Mouse (Mus musculus): ENCODE results near the gene Ciao1.
"Not testable (repeated sequence)": the region's sequence is repeated elsewhere in the genome, so short reads cannot be mapped to it uniquely, and the experiment has no call there.

Ciao1 gene

DNA sequence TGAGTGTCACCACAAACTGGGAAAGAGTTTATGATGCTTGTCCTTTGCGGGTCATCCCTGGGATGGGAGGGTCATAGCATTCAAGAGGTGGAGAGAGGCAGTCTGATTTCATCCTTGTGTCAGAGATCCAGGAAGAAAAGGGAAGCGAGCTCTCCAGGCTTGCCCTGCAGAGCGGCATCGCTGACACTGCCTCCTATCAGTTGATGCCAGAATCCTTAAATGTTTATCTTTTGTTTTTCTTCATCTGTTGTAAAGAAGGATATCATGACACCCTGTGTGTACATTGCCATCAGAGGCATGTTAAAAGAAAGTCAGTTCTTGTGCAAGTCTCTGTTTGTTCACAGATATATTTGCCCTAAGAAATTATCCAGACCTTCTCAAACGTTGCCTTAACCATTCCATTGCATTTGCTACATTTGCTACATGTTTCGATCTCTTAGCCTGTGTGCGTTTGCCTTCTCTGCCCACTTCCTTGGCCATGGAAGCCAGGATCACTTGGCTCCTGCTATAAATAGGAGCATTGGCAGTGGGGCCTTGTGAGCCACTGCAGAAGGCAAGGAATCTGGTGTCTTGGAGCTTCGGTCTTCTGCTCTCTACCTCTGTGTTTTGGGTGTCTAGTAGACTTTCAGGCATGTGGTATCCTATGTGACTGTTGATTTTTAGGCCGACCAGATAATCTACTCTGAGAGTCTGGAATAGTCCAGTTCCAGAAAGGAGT is 2.8 kb upstream of the Ciao1 start:
- peak; percentile 43 for DNase-seq (ENCODE audit: extremely low read depth, low read depth)

DNA sequence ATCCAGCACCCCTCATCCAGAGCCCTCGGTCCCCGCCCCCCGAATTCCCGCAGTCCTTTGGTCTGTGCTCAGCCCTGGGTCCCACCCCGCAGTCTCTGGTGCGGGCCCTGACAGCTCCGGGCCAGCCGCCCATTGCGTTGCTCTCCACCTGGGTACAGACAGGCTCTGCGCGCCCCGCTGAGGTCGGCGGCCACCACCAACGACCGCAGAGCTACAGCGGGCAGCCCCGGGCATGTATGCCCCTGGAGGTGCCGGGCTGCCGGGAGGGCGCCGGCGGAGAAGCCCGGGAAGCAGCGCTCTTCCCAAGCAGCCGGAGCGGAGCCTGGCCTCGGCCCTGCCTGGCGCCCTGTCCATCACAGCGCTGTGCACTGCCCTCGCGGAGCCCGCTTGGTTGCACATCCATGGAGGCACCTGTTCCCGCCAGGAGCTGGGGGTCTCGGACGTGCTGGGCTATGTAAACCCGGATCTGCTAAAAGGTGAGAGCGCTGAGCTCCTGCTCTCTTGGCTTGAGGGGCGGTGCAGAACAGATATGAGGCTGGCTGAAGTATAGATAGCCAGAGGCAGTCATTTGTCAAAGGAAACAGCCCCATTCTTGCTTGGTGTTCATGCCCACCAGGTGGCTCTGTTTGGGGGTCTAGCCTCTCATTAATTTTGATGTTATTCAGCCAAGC is 853 bp upstream of the Ciao1 start:
- peak; percentile 37 for DNase-seq (ENCODE audit: extremely low read depth, low read depth)

DNA sequence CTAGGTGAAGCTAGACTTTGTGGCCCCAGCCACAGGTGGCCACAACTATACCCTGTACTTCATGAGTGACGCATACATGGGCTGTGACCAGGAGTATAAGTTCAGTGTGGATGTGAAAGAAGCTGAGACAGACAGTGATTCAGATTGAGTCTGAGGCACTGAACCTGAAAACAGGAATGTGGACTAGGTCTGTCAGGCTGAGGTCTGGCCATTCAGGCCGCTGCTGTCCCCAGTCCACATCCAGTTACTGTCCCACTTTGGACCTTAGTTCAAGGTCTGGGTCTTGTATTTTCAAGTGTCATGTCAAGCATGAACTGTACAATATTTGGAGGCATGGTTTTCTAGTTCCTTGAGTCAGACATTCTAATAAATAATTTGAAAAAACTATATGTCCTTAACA is 7.6 kb downstream of the Ciao1 start:
- no peak for DNase-seq (ENCODE audit: extremely low read depth, low read depth)

DNA sequence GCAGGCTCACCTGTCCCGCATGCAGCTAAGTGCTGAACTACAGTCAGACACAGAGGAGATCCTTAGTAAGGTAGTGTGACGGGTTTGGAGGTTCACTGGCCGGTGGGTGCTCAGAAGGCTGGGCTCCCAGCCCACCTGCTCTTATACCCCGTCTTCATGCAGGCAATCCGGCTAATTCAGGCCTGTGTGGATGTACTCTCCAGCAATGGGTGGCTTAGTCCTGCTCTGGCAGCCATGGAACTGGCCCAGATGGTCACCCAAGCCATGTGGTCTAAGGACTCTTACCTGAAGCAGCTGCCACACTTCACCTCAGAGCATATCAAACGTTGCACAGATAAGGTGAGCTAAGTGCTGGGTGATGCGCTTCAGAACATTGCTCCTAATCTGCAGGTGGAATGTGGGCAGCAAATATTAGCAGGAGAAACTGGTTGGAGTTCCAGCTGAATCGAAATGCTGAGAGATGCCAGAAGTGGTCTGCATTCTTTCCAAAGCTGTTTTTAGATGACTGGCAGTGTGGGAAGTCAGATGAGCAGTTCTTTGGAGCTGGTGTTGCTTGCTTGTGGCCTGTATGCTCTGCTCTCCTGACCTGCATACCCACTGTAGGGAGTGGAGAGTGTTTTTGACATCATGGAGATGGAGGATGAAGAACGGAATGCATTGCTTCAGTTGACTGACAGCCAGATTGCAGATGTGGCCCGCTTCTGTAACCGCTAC is 9.6 kb downstream of the Ciao1 start:
- no peak for DNase-seq (ENCODE audit: extremely low read depth, low read depth)

DNA sequence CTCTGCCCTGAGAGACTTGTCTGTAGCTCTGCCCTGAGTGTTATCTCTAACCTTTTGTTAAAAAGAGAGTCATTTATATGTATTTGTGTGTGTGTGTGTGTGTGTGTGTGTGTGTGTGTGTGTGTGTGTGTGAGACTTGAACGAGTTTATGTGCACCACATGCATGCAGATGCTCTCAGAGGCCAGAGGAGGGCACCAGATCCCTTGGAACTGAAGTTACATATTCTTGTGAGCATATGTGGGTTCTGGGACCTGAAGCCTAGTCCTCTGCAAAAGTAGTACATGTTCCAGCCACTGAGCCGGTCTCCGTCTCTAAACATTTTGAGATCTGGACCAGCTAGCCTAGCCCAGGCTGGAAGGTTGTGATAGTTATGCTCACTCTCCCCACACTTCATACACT is 22.4 kb downstream of the Ciao1 start:
- no peak for DNase-seq (ENCODE audit: extremely low read depth, low read depth)

DNA sequence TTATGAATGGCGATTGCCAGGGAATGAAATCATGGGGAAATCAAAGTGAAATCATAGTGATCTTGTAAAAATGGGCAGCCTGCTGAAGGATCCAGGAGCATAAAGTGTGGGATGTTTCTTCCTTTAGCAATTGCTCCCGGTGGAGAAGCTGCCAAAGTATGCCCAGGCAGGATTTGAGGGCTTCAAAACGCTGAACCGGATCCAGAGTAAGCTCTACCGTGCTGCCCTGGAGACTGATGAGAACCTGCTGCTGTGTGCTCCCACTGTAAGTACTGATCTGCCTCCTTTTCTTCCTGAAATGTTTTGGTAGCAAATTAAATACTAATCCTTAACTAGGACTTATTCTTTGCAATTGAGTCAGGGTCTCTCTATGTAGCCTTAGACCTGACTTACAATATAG is 29.9 kb downstream of the Ciao1 start:
- no peak for DNase-seq (ENCODE audit: extremely low read depth, low read depth)

DNA sequence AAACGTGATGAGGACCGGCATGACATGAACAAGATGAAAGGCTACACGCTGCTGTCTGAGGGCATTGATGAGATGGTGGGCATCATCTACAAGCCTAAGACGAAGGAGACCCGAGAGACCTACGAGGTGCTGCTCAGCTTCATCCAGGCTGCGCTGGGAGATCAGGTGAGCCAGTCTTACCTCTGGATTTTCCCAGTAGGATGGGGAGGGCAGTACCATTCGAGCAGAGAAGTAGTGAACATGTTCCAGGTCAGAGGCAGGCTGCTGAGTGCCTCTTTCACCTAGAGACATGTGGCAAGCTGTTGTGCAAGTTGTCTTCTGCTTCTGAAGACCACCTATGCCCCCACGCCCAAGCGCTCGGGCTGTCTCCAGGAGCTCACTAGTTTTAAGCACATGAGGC is 36.9 kb downstream of the Ciao1 start:
- DNase-seq (ENCODE audit: extremely low read depth, low read depth): no peak

DNA sequence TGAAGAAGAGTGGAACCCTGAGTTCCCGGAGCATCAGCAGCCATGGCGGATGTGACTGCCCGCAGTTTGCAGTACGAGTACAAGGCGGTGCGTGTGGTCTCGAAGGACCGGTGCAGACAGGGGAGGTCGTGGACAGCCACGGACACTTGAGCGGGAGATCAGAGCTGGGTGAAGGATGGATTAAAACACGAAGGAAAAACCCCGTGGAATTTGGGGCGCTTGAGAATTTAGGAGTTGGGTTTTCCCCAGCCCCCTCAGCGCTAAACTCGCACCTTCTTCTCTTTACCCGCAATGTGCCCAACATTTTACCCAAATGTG is 39.2 kb downstream of the Ciao1 start:
- DNase-seq (ENCODE audit: extremely low read depth, low read depth): no peak

DNA sequence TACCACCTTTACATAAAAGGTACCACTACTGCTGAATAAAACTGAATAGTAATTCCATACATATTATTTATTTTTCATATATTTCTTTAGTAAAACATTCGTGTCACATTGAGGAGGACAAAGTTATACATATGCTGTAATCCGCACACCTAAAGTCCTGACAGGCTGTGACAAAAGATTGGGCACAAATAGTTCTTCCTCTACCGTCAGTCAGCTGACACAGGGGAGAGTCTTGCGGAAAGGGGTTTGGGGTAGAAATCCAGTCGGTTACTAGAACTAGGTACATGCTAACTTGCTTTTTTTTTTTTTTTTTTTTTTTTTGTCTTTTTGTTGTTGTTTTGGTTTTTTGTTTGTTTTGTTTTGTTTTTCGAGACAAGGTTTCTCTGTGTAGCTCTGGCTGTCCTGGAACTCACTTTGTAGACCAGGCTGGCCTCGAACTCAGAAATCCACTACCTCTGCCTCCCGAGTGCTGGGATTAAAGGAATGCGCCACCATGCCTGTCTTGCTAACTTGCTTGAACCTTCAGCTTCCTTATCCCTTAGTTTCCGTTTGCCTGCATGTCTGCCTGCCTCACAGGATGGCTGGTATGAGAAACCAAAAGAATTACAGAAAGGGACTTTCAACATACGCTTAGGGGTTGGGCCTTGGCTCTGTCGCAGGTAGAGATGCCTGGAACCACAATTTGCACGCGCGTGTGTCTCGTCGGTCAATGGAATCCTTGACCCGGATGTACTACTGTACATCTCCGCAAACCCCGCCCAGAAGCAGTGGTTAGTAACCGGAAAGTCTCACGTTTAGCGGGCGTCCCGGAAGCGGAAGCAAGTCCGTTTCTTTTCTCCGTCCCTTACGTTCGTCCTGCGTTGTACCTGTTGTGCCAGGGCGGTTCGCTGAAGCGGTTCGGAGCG is 39.8 kb downstream of the Ciao1 start, which contains the start of the genes 1810024B03Rik and Snrnp200:
TSS of gene 1810024B03Rik (minus strand) at position 734 of the 905 bp plus-strand sequence.
TSS of gene Snrnp200 (plus strand) at position 840 of the 905 bp plus-strand sequence.
- DNase-seq (ENCODE audit: extremely low read depth, low read depth): peak; percentile 98

DNA sequence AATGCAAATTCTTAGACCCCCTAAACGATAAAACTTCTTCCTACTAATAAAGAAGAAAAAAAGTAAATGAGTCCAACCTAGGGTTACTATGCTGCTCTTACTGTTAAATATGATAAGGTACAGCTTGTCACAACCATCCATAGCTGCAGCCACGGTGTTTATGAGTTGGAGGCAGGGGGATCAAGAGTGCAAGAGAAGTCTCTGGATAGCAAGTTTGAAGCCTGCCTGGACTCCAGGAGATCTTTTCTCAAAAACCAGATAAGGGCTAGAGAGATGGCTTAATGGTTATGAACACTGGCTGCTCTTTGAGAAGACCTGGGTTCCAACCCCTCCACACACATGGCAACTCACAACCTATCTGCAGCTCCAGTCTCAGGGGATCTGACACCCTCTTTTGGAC is 40.7 kb downstream of the Ciao1 start:
- DNase-seq (ENCODE audit: extremely low read depth, low read depth): peak; percentile 26

DNA sequence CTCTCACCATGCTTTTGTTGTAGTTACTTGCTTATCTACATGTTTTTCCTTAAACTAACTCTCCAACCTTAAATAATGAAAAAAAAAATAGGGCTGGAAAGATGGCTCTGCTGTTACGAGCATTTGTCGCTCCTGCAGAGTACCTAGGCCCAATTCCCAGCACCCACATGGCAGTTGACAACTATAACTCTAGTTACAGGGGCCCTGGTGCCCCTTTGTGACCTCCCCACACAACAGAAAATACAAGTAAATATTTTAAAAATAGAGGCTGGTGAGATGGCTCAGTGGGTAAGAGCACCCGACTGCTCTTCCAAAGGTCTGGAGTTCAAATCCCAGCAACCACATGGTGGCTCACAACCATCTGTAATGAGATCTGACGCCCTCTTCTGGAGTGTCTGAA is 41.7 kb downstream of the Ciao1 start:
- not testable (repeated sequence) for DNase-seq (ENCODE audit: extremely low read depth, low read depth)

DNA sequence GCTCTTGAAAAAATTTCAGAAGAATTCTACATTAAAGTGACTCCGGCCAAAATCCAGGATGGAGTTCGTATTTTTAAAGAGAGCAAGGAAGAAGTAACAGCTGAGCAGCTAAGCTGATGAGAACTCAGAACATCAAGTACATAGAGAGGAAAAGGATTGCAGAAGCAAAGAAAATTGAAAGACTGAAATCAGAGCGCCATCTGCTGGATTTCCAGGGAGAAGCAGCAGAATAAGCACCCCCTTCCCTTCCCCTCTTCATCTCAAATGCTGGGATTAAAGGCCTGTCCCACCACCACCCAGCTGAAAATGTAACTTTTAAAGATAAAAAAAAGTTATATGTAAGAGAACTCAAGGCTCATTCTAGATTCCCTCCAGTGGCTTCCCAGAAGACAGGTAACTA is 42.7 kb downstream of the Ciao1 start:
- DNase-seq (ENCODE audit: extremely low read depth, low read depth): peak; percentile 35
